Comparison of ENCODE assay signal across 11 mouse cellular contexts in genomic region chr2:49465672-49466222, GRCm38 (mm10).
"Had no signal": no experiment of that assay in that cellular context is flagged by ENCODE, and none has a peak within 500 bp of the region (broad histone marks: within the 10 kb centered on the region; RNA-seq: fewer than 3 reads in every experiment).

No protein-coding gene starts in this region.

- DNase-seq: kidney, postnatal 10 days; layer of hippocampus, postnatal 36 days; liver; liver, embryonic 13.5 days; liver, postnatal 0 days; lung, postnatal 14 days; retina, postnatal 1 day; right cerebral cortex, postnatal 14 days; thymus, adult 2 months; thymus, postnatal 25 days had no signal

- ATAC-seq: liver, postnatal 0 days; midbrain, embryonic 16.5 days had no signal
